Mouse (Mus musculus) G1E (cell line): ENCODE data around the gene Snx10.

Experiments used
- CTCF ChIP-seq: IDR thresholded peaks from 2 replicates; pipeline ENCODE4 v1.5.1; 2012; ENCODE audit warnings: low read depth, low read length, inconsistent platforms, mixed read lengths
- GATA1 ChIP-seq: IDR thresholded peaks from 2 replicates; pipeline ENCODE4 v1.6.1; 2012; ENCODE audit warnings: borderline replicate concordance, low read length, inconsistent platforms, mixed read lengths

GRCm38 (mm10) chr6:51485646-51486045, 38.1 kb upstream of the Snx10 start:
- TF ChIP-seq CTCF: no peak
- TF ChIP-seq GATA1: no peak
